Mouse (Mus musculus) embryo, embryonic 10.5 days (tissue): ENCODE results near the gene Sidt1.

Source experiments
- DNase-seq: peaks from one replicate; pipeline ENCODE4 v3.0.0-alpha.2; 2015; ENCODE audit warnings: low spot score

Gene Sidt1

DNA sequence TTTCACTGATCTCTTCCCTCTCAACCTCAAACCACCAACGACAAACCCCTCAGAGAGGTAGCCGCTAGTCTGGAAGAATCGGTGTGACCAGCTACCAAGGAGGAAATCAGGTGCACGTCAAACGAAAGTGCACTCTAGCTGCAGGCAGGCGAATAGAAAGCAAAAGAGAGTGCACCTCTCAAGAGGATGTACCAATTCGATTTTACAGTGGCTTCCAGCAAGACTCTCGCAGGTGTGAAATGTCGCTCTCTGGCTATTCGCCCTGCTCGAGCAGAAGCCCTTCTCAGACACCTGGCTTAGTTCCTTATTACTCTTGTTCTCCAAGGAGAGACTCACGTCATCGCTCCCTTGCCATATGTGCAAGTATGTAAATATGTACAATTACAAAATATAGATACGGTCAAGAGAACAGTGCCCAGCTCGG lies at the start of gene Sidt1:
Gene Sidt1 (minus strand): TSS at position 336 of the 424 bp plus-strand sequence.
- peak; percentile 35 for DNase-seq

DNA sequence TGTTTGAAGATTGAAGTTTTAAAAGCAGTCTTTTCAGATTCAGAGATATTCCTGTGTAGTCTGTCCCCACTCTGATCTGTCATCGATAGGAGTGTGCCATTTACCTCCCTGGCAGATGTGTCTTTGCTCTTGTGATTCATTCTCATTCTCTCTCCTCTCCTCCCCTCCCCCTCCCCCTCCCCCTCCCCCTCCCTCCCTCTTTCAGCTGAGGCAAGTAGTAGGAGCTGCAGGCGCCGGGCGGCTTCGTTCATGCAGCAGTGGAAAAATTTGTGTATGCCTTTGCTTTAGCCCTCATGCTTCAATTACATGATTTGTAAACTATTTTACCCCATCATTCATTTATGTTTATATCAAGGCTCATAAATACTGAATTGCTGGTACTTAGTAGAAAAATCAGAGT lies 48.6 kb upstream of the Sidt1 start:
- peak; percentile 38 for DNase-seq

DNA sequence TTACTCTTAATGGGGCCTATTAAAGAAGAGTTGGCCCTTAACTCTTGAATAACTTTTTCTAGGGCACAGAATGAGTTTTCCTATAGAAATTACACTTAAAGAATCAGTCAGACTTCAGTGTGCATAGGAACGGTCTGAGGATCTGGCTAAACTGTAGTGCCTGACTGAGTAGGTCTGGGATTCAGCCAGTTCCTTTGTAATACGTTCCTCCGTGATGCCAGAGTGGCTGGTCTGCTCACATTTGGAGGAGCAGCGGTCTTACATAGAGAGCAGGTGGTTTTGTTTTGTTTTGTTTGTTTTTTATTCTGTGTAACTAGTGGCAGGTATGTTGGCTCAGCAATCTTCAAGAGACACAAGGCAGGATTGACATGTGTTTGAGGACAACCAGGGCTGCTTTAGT lies 47.0 kb upstream of the Sidt1 start:
- no peak for DNase-seq

DNA sequence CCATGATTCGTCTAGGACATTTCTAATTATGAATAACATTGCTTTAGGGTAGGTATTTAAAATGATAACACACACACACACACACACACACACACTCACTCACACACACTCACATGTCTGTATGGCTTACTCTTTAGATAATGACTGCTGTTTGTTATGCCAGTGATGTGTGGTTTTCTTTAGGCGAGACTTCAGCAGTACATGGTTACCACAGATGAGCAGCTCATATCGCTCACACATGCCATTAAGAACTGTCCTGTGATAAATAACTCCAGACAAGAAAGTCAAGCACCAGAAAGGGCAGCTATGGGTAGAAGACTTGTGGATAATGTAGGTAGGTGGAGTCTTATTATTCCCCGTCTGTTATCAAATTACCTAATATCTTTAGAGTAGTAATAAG lies 42.5 kb upstream of the Sidt1 start:
- no peak for DNase-seq

DNA sequence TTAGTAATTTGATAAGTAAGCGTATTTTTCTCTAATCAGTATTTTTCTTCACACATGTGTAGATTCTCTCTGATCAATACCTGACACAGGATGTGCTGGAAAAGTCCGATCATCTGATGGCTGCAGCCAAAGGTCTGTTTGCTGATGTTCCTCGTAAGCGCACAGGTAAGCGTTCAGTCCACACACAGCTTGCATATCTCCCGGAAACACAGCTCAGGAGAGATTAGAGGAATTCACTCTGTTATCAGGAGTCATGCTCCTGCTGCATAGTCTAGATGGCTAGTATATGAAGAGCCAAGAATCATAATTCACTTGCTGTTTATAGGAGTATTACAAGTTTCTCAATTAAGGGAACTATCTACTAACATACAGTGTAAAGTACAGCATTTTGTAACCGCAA lies 32.5 kb upstream of the Sidt1 start:
- DNase-seq, result no peak

DNA sequence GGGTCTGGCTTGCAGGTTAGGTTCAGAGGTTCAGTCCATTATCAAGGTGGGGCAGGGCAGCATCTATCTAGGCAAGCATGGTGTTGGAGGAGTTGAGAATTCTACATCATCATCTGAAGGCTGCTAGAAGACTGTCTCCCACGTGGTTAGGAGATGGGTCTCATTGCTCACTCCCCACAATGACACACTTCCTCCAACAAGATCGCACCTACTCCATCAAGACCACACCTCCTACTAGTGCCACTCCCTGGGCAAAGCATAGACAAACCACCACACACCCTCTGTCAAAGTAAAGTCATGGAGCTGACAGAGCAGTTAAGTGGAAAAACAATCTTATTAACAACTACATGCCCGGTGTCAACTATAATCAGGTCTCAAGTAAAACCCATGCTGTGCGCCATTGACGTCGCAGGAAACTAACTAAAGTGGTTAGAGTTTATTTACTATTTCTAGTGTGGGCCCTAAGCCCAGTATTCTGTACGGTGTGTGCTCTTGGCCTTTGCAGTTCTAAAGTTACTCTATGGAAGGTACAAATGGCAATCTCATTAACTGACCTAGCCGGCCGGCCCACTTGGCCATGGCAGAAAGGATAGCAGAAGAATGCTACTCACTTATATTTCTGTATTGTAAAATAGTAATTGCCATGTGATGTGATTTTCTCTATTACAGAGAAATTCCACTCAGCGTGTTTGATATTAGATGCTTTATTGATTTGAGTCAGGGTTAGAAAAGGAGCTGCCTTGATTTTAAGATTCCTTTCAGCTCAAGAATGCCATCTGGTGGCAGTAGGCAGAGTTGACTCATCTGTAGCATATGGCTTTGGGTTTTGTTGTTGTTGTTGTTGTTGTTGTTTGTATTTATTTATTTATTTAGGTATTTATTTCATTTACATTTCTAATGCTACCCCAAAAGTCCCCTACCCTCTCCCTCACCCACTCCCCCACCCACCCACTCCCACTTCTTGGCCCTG lies 29.2 kb upstream of the Sidt1 start:
- peak; percentile 41 for DNase-seq

DNA sequence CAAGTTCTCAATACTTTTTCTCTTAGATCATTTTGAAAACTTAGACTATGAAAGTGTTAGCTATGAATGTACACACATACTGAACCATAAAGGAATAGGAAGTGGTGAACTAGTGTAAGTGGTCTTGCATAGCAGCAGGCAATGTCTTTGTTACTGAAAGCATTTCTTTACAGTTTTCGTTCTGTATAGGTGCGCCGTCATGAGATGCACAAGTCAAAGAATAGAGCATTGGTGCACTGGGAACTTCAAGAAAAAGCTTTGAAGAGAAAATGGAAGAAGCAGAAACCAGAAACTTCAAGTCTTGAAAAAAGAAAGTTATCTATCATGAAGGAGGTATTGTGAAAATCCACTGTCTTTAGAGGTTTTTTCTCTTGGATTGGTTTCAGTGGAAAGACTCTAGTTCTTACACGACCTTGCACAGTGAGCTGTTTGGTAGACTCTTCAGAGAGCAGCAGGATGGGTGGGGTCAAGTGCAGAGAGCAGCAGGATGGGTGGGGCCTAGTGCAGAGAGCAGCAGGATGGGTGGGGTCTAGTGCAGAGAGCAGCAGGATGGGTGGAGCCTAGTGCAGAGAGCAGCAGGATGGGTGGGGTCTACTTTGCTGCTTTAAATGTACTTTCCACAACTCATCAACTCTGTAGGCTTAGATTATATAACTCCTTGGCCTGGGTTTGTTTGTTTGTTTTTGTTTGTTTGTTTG lies 24.7 kb upstream of the Sidt1 start:
- DNase-seq, result peak; percentile 37

DNA sequence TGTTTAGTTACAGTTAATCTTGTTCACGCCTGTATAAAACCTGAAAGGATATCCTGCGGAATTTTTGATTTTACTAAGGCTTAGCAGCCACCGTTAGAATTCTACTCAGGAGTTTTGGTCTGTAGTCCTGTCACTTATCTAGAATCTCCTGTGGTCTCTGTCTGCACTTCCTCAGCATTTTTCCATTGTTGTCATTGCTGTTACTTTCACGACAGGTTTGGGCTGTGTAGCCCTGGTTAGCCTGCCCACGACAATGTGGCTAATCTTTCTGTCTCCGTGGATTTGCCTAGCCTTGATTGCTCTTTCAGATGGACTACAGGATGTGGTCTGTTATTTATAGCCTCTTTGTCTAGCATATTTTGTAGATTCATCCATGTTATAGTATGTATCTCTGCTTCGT lies 23.3 kb upstream of the Sidt1 start:
- no peak for DNase-seq

DNA sequence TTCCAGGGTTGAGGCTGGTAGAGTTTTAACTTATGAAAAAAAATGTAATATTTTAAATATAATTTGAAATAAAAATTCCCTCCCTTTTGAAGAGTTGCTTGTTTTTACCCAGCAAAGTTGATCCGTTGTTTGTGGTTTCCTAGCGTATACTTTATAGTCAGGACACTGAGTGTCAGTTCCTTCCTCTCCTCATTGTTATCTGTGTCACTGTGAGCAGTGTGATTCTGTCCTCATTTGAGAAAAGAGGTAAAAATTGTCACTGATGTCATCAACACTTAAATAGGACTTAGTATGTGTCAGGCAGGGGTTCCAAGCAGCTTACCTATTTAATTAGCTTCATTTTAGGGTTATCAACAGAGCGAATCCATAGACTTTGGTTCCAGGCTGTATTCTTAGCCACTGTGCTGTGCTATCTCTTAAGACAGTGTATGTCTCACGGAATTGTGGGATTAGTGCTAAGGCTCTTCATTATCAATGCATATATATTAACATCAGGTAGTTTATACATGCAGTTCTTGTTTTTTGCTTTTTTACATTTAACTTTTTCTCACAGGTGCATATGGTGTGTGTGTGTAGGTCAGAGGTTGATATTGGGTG lies 16.9 kb upstream of the Sidt1 start:
- no peak for DNase-seq

DNA sequence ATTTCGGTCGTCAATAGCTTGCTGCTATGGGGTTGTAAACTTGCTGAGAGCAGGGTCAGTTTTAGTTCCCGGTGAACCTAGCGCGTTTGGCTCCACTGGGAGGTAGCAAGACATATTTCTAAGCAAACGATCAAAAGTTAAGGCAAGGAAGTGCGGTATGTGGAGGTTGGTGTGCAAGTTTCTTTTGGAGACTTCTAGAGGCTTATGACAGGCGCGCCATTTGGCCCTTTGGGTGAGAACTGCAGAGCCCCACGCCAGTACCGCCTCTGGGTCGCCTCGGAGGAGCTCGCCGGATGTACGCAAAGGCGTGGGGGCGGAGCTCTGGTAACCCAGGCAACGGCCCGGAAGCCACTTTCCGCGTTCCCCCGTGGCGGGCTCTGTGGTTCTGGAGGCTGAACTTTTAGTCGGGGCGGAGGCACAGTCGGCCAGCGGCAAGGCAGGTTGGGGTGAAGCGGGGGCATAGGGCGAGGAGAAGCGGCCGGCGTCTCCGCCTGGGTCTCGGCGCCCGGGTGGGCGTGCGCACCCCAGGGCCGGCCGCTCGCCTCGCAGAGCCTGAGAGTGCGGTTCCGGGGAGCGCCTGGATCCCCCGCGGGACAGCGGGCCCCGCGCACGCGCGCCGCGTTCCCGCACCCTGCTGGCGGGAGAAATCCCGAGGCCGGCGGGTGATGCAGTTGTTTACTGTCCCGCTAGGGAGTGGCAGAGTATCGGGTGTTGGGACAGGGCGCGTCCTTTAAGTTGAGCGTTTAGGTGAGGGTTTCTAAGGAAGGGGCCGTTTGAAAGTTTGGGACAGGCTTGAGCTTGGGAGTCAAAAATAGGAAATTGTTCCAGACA lies 14.3 kb upstream of the Sidt1 start, which contains the start of gene Spice1:
Gene Spice1 (plus strand): TSS at position 51 of the 831 bp plus-strand sequence.
- peak; percentile 94 for DNase-seq

DNA sequence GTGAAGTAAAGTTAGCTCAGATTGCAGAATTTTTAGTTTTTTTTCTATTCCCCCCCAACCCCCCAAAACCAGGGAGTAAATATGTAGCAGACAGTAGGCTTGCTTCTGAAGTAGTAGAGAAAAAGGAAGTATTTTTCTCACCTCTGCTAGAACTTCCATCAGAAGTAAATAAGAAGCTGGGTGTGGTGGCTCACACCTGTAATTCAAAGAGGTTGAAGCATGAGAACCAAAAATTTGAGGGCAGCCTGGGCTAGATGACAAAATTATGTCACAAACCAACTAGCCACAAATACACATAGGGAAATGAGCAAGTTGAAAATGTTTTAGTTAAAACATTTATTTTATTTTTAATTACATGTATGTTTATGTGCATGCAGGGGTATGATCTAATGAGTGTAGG lies 4.5 kb upstream of the Sidt1 start:
- no peak for DNase-seq

DNA sequence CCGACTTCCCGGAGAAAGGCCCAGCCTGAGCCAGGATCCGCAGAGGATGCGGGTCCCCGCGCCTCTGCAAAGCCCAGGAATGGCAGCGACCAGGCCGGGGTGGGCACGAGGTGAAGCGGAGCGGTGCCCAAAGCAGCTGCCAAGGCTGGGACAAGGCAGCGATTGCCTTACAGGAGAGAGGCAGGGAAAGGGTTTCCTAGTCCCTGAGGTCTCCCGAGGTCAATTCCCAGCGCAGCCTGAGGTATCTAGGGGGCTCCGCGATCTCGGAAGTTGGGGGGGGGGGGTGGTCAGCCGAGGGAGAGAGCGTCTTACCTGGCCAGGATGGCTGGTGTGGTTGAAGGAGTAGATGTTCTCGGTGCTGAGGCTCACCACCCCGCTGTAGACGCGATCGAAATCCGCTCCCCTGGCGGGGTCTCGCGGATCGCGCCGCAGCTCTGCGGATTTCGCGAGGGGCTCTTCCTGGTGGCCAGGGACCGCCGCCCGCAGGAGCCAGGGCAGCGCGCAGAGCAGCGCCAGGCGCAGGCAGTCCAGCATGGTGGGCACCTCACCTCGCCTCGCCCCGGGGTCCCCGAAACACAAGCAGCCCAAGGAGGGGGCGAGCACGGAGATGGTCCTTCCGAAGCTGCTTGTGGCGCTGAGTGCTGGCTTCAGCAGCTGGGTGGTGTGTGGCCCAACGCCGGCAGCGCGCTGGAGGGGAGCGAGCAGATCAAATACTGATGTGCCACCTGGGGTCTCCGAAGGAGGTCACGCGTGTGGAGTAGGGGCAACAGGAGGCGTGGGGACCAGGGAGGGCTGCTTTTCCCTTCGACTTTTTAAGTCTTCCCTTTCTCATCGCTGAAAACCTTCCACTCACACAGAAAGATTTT lies 768 bp downstream of the Sidt1 start:
- peak; percentile 44 for DNase-seq

DNA sequence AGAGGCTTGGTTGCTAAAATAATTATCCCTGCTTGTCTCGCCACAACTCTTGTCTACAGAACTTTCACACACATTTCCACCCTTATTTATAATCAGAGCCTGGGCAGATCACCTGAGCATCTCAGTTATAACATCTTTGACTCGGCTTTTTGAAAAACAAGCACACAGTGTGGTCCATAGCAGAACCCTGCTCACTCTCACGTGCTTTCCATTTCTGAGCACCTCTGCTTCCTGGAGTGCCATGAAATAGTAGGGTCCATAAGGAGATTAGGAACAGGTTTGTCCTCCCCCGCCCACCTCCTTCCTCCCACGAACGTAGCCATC lies 1.4 kb downstream of the Sidt1 start:
- DNase-seq, result no peak

DNA sequence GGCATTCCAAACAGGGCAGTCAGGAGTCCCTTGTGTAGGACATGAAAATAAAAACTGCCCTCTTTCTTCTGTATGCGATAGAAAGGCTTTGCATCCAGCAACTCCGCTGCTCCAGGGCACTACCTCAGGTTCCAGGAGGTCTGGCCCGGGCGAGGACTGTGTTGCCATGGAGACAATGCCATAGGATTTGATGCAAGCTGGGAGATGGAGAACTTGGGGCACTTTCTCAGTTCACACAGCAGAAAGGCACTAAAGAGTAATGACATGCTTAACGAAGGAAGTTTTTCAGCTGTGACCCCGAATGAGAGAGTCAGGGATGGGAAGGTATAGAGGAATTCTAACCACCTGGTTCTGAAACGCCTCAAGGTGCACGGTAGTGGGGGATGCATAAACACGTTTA lies 1.8 kb downstream of the Sidt1 start:
- peak; percentile 29 for DNase-seq

DNA sequence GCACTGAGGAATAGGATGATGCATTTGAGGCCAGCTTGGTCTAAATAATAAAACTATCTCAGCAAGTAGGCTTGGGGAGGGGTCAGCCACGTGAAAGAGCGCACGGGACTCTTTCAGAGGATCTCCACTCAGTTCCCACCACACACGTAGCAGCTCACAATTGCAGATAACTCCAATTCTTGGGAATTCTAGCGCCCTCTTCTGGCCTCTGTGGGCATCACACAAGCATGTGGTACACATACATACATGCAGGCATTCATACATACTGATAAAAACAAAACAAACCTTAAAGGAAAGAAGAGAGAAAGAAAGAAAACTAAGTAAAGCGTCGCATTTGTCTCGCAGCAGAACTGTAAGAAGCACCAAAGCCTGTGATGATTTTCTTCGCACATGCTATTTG lies 2.3 kb downstream of the Sidt1 start:
- no peak for DNase-seq

DNA sequence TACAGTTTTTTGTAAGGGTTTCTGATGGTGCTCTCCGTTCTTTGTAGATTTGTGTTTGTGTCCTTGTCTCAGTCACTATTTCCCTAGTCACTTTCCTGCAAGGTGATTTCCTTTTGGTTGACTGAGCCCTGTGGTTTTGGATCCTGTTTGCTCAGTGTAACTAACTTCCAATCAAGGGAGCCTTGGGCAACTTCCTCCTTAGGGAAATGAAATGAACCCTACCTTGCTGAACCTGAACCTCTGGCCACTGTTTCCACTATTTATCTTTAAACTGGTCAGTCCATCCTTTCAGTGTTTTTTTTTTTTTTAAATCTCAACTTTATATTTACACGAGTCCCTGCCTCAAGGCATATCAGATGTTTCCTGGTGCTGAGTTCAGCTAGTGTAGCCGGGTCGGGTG lies 4.4 kb downstream of the Sidt1 start:
- DNase-seq, result no peak

DNA sequence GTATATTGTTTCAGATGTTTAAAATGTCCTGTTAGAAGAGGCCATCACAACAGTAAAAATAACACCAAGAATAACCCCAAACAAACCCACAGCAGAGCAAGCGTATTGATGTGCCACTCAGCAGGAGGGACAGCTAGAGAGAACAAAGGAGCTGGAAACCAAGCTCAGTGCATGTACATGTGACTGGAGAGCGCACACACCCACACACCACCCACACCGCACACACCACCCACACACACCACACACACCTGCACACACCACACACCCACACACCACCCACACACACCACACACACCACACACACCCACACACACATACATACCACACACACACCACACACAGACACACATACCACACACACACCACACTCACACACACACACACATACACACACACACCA lies 12.8 kb downstream of the Sidt1 start:
- DNase-seq, result no peak

DNA sequence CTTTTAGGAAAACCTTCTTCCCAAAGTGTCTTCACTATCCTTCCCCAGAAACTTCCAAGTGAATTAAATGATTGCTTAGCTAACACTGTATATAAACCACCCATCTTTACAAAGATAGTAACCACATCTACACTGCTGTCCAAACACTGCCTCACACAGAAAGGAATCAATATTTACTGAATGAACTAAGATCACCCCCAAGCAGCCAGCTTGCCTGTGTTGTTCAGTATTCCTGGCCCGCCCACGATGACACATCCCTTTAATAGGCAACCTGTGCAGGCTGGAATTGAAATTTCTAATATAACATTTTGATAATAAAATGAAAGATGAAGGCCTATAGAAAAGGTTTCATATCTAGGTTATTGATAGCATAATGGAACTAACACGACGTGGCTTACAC lies 16.6 kb downstream of the Sidt1 start:
- DNase-seq, result no peak

DNA sequence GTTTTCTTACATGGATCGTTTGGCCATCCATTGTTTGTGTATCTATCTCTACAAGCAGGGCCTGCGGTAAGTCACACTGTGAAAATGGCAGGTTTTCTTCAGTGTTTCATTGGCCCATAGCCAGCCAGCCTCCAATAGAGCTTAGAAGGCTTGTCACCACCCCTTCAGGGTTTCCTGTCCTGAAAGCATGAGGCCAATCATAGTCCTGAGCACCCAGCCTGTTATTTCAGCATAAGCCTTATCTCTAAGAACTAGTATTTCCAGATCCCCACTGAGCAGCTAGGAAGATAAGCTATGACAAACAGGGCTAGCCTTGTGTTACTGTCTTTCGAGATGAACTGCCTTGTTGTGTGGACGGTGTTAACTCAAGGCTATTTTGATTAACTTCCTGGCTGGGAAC lies 19.6 kb downstream of the Sidt1 start:
- no peak for DNase-seq

DNA sequence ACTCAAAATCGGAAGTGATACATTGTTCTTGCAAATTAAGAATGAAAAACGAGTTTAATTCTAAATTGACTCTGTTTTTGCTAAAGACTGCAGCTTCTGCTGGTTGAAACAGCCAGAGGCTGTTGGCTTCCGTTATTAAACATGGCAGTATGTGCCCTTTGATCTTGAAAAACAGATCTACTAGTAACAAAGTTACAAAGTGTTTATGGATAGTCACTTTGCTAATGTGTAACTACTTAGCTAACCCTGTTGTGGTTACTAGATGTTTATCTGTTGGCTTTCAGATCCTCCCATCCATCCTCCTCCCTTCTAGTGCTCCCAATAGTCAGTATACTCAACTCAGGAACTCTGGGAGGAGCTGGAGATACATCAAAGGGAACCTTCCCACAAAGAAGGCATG lies 27.4 kb downstream of the Sidt1 start:
- DNase-seq, result no peak

DNA sequence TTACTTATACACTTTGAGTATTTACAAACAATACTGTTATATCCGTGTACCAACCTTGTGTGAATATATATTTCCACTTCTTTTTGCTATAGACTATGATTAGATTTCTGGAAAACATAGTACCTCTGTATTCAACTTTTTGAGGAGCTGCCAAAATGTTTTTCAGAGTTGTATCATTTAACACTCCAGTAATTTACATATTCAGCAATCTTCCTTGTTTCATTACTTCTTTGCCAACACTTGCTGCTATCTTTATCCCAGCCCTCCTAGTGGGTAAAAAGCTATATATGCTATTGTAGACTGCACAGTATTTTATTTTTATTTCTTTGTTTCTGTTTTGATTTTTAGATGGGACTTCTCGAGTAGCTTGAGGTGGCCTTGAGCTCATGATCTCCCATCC lies 29.2 kb downstream of the Sidt1 start:
- no peak for DNase-seq
